Mouse (Mus musculus): ENCODE data around the gene Slfn5.
"Not testable (repeated sequence)": the region's sequence is repeated elsewhere in the genome, so short reads cannot be mapped to it uniquely, and the experiment has no call there.

Gene Slfn5

GRCm38 (mm10) chr11:82943336-82943735, 7.8 kb upstream of the Slfn5 start:
- no peak for DNase-seq (ENCODE audit: extremely low spot score, low read depth, low spot score)

DNA sequence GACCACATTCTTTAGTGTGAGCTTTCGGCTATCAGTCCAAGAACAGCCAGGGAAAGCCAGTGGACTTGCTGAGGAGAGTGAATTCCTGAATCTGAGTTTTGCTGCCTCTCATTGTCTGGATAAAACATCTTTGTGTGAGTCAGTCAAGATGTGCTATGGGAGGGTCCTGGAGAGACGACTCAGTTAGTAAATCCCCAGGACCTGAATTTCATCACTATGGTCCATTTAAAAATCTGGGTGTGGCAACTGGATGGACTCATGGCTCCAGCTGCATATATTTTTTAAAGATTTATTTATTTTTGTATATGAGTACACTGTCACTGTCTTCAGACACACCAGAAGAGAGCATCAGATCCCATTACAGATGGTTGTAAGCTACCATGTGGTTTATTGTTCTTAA, 5.5 kb upstream of the Slfn5 start:
- DNase-seq (ENCODE audit: extremely low spot score, low read depth, low spot score), result no peak

- DNase-seq (ENCODE audit: extremely low spot score, low read depth, low spot score), result no peak
Measured at GRCm38 (mm10) chr11:82947457-82947856, 3.7 kb upstream of the Slfn5 start.

DNA sequence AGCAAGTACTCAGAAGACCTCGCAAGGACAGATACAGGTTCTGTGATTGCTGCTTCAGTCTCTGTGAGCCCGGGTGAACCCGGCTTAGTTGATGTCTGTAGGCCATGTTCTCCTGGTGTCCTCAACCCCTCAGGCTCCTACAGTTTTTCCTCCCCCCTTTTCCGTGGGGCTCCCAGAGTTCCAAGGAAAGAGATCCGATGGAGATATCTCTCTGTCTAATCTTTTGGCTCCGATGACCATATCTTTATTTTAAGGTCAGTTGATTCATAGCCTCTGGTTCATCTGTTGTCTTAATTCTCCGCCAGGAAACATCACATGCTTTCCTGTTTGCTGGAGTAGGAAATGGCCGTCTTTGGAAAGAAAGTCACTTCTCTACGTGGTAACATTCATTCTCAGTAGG, 2.1 kb upstream of the Slfn5 start:
- no peak for DNase-seq (ENCODE audit: extremely low spot score, low read depth, low spot score)

GRCm38 (mm10) chr11:82951865-82952611, 889 bp downstream of the Slfn5 start:
- no peak for DNase-seq (ENCODE audit: extremely low spot score, low read depth, low spot score)

DNA sequence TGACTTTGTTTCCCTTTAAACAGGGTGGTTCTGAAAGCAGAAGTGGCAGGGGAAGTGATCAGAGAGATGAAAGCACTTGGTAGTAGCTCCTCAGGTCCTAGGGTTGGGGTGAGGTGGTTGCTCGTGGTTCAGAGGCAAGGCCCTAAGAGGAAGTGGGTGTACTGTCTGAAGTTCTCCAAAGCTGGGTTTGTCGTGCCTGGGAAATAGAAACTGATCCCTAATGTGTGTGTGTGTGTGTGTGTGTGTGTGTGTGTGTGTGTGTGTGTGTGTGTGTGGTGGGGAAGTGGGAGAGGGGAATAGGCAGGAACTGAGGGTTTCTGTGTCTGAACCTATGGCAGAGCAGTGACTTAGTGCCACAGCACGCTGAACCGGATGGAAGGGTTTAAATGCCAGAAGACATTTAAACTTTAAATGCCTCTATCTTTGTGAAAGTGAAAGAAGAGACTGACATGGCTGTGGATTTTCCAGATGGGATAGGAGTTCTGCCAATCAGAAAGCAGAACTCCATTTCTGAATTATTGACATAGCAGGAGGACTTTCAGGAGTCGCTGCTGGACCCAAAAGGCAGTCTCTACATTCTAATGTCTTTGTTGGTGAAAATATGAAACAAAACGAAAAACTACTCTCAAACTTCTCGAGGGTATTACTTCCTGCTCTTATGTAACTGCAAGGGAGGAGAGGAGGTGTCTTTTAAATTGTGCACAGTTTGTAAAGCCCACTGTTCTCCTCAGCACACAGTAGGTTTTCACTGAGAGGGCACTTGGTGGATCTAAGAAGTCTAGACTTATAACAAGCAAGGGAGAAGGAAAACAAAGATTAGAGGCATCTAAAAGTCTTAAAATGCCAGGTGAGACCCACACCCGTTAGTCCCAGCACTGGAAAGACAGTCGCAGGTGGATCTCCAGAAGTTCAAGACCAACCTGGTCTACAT, 1.7 kb downstream of the Slfn5 start:
- no peak for DNase-seq (ENCODE audit: extremely low spot score, low read depth, low spot score)

DNA sequence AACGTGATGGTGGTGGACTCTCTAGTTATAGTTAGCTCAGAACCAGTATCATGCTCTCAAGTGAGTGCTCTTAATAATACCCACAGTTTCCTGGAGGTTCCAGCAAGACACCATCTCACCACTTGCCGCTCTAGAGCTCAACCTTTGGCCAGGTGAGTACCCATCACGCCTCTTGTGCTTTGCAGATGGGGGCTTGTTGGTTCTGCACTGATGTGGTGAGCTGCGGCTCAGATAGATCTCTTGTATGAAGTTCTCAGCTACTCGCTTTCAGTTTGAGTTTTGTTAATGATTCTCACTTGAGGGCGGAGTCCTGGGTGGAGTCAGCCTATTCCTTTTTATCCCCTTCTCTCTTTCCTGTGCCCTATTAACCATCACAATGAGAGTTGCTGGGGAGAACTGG, 3.5 kb downstream of the Slfn5 start:
- no peak for DNase-seq (ENCODE audit: extremely low spot score, low read depth, low spot score)

DNA sequence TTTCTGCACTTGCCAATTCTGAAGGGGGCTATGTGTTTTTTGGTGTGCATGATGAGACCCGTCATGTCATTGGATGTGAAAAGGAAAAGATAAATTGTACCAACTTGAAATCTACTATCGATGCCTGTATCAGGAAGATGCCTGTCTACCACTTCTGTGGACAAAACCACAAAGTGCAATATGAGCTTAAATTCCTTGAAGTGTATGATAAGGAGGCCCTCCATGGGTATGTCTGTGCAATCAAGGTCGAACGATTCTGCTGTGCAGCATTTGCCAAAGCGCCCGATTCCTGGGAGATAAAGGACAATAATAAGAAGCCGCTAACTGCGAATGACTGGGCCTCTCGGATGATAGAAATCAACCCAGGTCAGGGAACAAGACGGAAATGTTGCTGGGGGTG, 5.8 kb downstream of the Slfn5 start:
- DNase-seq (ENCODE audit: extremely low spot score, low read depth, low spot score), result no peak

GRCm38 (mm10) chr11:82959613-82960012, 8.5 kb downstream of the Slfn5 start:
- DNase-seq (ENCODE audit: extremely low spot score, low read depth, low spot score), result no peak

DNA sequence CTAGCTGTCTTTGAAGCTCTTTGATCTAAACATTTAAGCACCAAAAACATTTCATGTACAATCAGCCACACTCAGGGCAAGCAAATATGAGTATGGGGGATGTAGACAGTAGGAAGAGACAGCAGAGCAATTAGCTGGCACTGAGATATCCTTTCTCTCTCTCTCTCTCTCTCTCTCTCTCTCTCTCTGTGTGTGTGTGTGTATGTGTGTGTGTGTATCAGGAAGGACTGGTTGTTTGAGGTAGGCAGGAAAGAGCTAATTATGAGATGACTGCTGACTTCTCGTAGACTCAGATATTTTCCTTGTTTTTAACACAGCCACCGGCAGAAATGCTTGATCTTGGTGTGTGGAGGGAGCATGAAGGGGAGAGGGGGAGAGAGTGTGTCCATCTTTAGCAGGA, 10.6 kb downstream of the Slfn5 start:
- no peak for DNase-seq (ENCODE audit: extremely low spot score, low read depth, low spot score)

- DNase-seq (ENCODE audit: extremely low spot score, low read depth, low spot score), result no peak
Measured at GRCm38 (mm10) chr11:82962215-82962614, 11.1 kb downstream of the Slfn5 start.

- DNase-seq (ENCODE audit: extremely low spot score, low read depth, low spot score), result no peak
Measured at GRCm38 (mm10) chr11:82970712-82971589, 19.8 kb downstream of the Slfn5 start.

GRCm38 (mm10) chr11:82971590-82971974, 20.4 kb downstream of the Slfn5 start:
- DNase-seq (ENCODE audit: extremely low spot score, low read depth, low spot score), result no peak

DNA sequence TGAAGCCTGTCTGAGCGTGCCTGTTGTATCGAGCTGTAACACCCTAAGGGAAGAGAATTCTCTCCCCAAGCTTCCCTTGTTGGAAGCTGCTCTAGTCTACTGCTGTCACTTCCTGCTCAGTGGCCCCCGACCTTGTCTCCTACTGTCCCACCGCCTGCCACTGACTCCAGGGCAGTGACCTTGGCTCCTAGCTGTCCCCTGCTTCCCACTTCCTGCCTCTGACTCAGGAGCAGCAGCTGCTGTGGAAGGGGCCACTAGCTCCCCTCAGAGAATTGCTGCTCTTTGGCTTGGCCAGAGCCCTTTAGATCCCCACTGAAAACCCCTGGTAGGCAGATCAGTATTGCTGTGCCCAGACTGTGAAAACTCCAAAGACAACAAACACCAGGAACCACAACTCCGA, 22.8 kb downstream of the Slfn5 start:
- no peak for DNase-seq (ENCODE audit: extremely low spot score, low read depth, low spot score)

DNA sequence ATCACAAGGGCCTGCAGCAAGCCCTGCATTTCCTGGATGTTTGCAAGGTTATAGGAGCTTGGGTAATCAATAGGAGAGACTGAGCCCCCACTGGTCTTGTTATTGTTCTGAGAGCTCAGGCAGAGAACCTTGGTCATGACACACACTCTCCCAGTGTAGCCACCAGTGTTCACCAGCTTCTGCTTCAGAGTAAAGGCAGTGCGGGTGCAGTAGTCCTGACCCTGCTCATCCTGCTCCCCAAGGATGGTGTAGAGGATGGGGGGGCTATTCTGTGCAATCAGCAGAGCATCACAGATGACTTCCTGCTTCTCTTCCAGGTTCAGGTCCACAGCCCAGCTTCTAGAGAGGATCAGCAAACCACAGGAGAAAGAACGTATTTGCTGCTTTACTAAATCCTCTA, 31.3 kb downstream of the Slfn5 start:
- DNase-seq (ENCODE audit: extremely low spot score, low read depth, low spot score), result not testable (repeated sequence)

- DNase-seq (ENCODE audit: extremely low spot score, low read depth, low spot score), result no peak
Measured at GRCm38 (mm10) chr11:82983193-82983592, 32.0 kb downstream of the Slfn5 start.

DNA sequence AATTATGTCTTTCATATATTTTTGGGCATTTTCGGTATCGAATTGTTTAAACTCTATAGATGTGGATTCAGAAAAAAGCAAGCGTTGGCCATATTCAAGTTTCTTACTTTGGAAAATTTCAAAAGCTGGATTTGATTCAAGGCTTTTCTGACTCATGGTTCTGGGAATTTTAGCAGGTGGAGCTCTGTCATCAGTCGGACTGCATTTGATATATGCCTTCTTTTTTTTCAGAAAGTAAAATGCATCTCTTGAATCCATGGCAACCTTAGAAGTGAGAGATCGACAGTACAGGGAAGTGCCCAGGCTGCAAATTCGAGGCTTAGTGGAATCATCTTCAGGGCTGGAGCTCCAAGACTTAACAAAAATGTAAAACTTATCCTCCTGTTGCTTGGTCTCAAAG, 36.5 kb downstream of the Slfn5 start:
- DNase-seq (ENCODE audit: extremely low spot score, low read depth, low spot score), result no peak

- DNase-seq (ENCODE audit: extremely low spot score, low read depth, low spot score), result no peak
Measured at GRCm38 (mm10) chr11:82989357-82989756, 38.2 kb downstream of the Slfn5 start.

GRCm38 (mm10) chr11:82990612-82991385, 39.6 kb downstream of the Slfn5 start:
- DNase-seq (ENCODE audit: extremely low spot score, low read depth, low spot score), result not testable (repeated sequence)

GRCm38 (mm10) chr11:82991469-82992166, 40.5 kb downstream of the Slfn5 start, which contains the start of gene Slfn9:
Gene Slfn9, minus strand, starts transcription at chr11:82991830.
- no peak for DNase-seq (ENCODE audit: extremely low spot score, low read depth, low spot score)

All from hindlimb bud, embryonic 11.5 days (tissue).